Mouse (Mus musculus) bone marrow macrophage, adult 2 months (primary cell): ENCODE measurements around the gene Gm29797. TPM values are rescaled to one million over a fixed set of nuclear protein-coding genes. Genes with fewer than 3 reads are reported as not detected.
A peak's percentile ranks its signal among the peaks of the same experiment; 100 is the strongest.

ENCODE experiments used
- H3K27ac ChIP-seq: 2 replicates; pipeline ENCODE4 v1.5.1; 2012; ENCODE audit warnings: low read depth, low read length; ENCODE audit not compliant: insufficient read depth
- H3K4me1 ChIP-seq: 2 replicates; pipeline ENCODE4 v1.6.1; 2012; ENCODE audit warnings: low read length; ENCODE audit not compliant: control insufficient read depth, insufficient read depth
- H3K4me3 ChIP-seq: 2 replicates; pipeline ENCODE4 v1.5.1; 2012; ENCODE audit warnings: mild to moderate bottlenecking, low read length, moderate library complexity; ENCODE audit not compliant: insufficient read depth
- CTCF ChIP-seq: IDR thresholded peaks from 2 replicates; pipeline ENCODE4 v1.5.1; 2012; ENCODE audit warnings: low read depth, mild to moderate bottlenecking, low read length, moderate library complexity
- POLR2A ChIP-seq: IDR thresholded peaks from 2 replicates; pipeline ENCODE4 v1.6.1; 2012; ENCODE audit warnings: mild to moderate bottlenecking, low read depth, low read length, borderline replicate concordance
- polyA plus RNA-seq: library from polyadenylated mRNA; stranded (reverse); fragments of >200 nt; gene quantifications from 2 replicates; pipeline ENCODE4 v1.2.4, GENCODE M21; 2012; ENCODE audit not compliant: missing spikeins, insufficient read depth, insufficient read length

Gene Gm29797
- polyA plus RNA-seq, 1 experiment: not detected

DNA sequence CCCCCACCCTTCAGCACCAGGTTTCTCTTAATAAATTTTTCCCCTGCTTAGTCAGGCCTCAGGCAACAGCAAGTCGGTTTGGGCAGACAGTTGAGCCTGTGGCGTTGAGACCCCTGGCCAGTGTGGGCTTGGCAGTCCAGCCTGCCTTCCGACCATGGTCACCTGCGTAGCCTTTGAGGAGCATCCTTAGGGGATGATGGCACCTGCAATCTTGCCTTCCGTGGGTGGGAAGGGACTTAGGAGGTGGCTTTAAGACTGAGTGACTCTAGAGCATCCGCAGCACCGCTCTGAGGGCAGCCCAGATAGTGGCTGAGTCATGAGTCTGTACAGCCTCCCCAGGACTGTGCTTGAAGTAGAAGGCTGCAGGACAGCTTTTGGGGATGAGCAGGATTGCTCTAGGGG, 23.9 kb downstream of the Gm29797 start:
- H3K27ac ChIP-seq: no peak overlapping the region

GRCm38 (mm10) chr2:181681978-181682377, 25.1 kb downstream of the Gm29797 start:
- TF ChIP-seq CTCF (no peak), POLR2A (no peak)
- H3K4me3 ChIP-seq: no peak overlapping the region
- no peak overlapping the region for H3K27ac ChIP-seq
- peaks cover 9% of the 10 kb centered on the region; the same call in 1 of the 2 replicates for H3K4me1 ChIP-seq

More for the DNA sequence above, 23.9 kb downstream of the Gm29797 start:
- TF ChIP-seq POLR2A: 0 out of 2 replicates have a peak, but pooled peaks have one; percentile 19
- no peak for TF ChIP-seq CTCF
- H3K4me1 ChIP-seq: peaks cover 12% of the 10 kb centered on the region
- H3K4me3 ChIP-seq: peak overlapping the region; percentile 68

DNA sequence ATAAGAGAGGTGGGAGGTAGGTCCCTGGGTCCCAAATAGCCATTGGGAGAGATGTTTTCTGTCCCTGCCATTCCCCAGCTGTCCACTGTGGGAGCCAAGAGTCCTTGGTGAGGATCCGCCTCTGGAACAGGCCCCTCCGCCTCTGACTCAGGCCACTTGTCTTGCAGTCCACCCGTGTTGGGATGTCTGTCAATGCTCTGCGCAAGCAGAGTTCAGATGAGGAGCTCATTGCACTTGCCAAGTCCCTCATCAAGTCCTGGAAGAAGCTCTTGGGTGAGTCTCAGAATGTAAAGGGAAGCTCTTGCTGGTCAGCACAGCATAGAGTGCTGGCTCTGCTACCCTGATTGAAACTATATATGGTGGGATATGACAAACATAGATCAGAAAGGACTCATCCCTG, 26.5 kb downstream of the Gm29797 start:
- H3K4me1 ChIP-seq: peaks cover 9% of the 10 kb centered on the region; the same call in 1 of the 2 replicates
- no peak for TF ChIP-seq CTCF
- no peak for TF ChIP-seq POLR2A
- H3K27ac ChIP-seq: no peak overlapping the region
- no peak overlapping the region for H3K4me3 ChIP-seq

DNA sequence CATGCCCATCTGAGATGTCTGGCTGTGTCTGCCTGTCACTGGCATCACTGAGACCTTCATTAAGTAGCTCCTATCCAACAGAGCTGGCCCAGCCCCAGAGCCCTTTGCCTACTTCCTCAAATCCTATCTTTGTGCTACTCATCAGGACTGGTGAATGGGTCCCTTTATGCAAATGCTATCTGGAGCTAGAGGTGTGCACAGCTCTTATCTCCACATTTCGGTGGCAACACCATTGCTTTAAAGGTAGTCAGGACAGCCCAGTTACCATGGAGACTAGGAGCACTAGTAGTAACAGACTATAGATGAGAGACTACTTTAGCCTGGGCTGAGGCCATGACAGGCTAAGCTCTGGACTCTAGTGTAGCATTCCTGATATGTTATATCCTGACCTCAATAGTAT, 27.9 kb downstream of the Gm29797 start:
- Histone ChIP-seq H3K27ac (no peak overlapping the region), H3K4me1 (peaks cover 8% of the 10 kb centered on the region; the same call in 1 of the 2 replicates), H3K4me3 (no peak overlapping the region)
- no peak for TF ChIP-seq POLR2A
- TF ChIP-seq CTCF: no peak

DNA sequence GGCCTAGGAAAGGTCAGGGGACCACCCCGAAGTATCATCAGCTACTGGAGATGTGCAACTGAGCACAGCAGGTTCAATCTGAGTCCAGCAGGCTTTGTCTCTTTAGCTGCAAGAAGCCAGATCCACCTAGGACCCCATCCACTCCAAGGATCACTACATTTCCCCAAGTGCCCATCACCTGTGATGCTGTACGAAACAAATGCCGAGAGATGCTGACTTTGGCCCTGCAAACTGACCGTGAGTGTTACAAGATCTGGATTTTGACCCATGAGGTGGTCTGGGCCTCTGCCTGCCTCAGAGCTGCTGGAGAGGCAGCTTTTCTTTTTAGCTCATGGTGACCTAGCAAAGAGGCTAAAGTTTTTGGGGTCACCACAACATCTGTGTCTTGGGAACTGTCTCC, 28.9 kb downstream of the Gm29797 start:
- H3K4me3 ChIP-seq: no peak overlapping the region
- H3K4me1 ChIP-seq: peaks cover 18% of the 10 kb centered on the region
- TF ChIP-seq CTCF (no peak), POLR2A (no peak)
- H3K27ac ChIP-seq: no peak overlapping the region

DNA sequence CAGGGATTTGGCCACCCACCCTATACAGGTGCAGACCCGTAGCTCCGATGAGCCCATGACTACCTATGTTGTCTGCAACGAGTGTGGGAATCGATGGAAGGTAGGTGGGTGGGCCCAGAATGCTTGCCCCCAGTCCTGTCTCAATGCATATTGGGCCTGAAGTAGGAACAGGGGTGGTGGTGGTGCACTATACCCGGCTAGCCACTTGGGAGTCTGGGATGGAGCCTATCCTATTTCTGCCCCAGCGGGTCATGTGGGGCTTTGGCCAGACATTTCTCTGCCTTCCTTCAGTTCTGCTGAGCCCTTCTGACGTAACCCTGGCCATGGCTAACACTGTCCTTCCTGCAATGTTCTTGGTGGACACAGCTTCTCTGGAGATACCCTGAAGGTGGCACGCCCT, 30.8 kb downstream of the Gm29797 start:
- Histone ChIP-seq H3K27ac (no peak overlapping the region), H3K4me3 (no peak overlapping the region), H3K4me1 (peaks cover 32% of the 10 kb centered on the region)
- TF ChIP-seq POLR2A (no peak), CTCF (no peak)

DNA sequence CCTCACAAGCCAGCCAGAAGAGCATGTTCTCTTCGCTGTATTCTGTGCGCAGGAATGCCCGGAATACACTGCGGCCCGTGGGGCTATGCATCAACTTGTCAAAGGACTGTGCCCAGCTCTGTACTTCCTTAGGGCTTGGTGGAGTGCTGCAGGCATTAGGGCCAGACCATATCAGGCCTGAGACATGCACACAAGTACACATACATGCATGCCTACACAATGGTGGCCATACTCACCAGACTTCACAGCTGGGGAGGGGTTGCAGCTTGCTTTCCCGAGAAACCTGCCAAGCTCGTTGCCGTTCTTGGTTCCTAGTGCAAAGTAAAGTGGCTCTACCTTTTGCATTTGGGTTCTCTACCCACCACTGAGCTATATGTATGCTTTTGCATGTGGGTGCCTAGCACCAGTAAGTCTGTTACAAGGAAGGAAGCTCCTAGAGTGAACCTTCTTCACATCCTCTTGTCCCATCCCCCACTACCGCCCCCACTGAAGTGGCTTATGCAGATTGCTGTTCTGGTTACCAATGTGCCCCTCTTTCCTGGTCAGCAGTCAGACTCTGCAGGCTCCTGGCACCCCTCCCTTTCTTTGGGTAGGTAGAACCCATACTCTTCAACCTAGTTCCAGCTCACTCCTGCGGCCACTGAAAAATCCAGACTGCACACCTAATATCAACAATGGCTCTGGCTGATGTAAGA, 32.8 kb downstream of the Gm29797 start:
- H3K4me3 ChIP-seq: no peak overlapping the region
- no peak overlapping the region for H3K27ac ChIP-seq
- TF ChIP-seq POLR2A (no peak), CTCF (no peak)
- peaks cover 35% of the 10 kb centered on the region for H3K4me1 ChIP-seq

DNA sequence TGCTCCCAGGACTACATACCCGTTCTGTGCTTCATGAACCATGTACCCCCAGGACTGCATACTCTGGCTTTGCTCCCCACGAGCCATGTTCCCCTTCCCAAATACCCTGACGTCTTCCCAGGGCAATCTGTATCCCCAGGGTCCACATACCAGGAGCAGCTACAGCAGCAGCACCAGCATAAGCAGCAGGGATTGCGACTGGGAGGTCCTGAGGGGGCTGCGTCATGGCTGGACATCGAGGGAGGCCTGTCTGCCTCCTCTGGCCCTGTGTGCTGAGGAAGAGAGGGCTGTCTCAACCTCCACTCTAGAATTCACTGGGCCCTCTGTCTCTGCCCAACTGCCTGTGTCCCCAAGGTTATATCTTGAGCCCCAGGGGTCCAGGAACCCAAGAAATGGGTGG, 34.2 kb downstream of the Gm29797 start:
- H3K27ac ChIP-seq: peak overlapping the region; percentile 48; the same call in 1 of the 2 replicates

GRCm38 (mm10) chr2:181691571-181691970, 34.7 kb downstream of the Gm29797 start:
- no peak for TF ChIP-seq CTCF
- no peak for TF ChIP-seq POLR2A
- Histone ChIP-seq H3K4me3 (peak overlapping the region; percentile 86), H3K4me1 (peaks cover 32% of the 10 kb centered on the region), H3K27ac (peak overlapping the region; percentile 48)

More for the DNA sequence above, 34.2 kb downstream of the Gm29797 start:
- TF ChIP-seq POLR2A: no peak
- no peak for TF ChIP-seq CTCF
- Histone ChIP-seq H3K4me3 (peak overlapping the region; percentile 86), H3K4me1 (peaks cover 32% of the 10 kb centered on the region)

DNA sequence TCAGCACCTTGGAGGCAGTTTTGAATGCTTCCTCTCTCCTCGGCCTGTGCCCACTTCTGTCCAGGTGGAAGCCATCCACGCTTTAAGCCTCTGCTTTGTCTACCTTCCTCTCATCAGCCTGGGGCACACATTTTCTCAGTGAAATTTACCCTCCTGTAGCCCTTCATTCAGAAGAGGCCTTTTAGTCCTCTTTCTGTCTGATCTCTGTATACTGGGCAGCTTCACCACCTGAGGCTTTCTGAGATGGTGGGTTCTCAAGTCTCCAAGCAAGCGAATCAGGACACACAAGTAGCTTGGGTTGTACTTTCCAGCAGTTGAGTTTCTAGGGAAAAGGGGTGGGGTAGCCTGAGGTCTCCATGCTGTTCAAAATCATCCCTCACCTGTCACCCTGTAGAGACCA, 35.5 kb downstream of the Gm29797 start:
- peak overlapping the region; percentile 86 for H3K4me3 ChIP-seq
- H3K27ac ChIP-seq: peak overlapping the region; percentile 96; the same call in 1 of the 2 replicates

More for the DNA sequence above, 35.5 kb downstream of the Gm29797 start:
- peaks cover 32% of the 10 kb centered on the region for H3K4me1 ChIP-seq
- no peak for TF ChIP-seq CTCF
- no peak for TF ChIP-seq POLR2A
